Mouse (Mus musculus) large intestine, adult 2 months (tissue): ENCODE data around the gene Mc3r. TPM values are rescaled to one million over a fixed set of nuclear protein-coding genes. Genes with fewer than 3 reads are reported as not detected.

ENCODE experiments used
- DNase-seq: peaks from one replicate; pipeline ENCODE4 v3.0.0-alpha.2; 2012; ENCODE audit warnings: low read depth, low spot score
- WGBS: fragments of 180-500 bp; shearing (Covaris S2); methylation state at CpG from one replicate; pipeline ENCODE4 v1.1.7; 2018; 5-methylcytosine and 5-hydroxymethylcytosine counted together
- polyA plus RNA-seq: library from polyadenylated mRNA; depleted of rRNA; stranded (reverse); fragments of >200 nt; gene quantifications from 2 replicates; pipeline ENCODE4 v1.2.3, GENCODE M21; 2012; rRNA removed

The Mc3r gene
- polyA plus RNA-seq, 1 experiment = not detected

DNA sequence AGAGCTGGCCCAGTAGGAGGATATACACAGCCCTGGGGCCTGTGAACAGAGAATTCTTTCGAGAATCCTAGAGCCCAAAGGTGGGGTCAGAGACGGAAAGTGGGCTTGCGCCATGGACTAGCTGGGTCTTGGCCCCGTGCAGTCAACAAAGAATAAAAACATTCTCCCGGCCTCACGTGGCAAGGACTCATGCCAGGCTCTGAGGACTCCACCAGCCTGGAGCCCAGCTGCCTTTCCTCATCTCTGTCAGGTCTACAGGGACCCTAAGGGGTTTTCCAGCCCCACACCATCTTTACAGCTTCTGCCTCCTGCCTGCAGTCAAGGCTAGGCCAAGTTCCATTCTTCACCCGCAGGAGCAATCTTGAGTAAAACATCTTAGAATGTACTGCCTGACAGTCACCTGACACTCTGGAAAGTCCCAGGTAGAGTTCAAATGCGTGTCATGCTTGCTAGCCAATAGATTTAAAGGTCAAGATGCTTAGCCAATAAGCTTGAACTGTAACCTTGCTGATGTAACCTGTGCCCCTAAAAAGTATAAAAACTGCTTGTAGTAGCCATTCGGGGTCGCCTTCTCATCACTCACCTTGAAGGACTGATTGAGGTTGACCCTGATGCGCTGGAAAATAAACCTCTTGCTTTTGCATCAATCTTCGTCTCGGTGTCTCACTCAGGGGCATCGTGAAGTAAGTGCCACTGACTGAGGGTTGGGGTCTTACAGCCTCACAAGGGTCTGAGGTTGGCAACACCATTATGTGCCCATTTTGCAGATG, 43.6 kb downstream of the Mc3r start:
- DNase-seq = no peak
- WGBS = 77% methylated on average over 14 of the region's 14 CpGs

DNA sequence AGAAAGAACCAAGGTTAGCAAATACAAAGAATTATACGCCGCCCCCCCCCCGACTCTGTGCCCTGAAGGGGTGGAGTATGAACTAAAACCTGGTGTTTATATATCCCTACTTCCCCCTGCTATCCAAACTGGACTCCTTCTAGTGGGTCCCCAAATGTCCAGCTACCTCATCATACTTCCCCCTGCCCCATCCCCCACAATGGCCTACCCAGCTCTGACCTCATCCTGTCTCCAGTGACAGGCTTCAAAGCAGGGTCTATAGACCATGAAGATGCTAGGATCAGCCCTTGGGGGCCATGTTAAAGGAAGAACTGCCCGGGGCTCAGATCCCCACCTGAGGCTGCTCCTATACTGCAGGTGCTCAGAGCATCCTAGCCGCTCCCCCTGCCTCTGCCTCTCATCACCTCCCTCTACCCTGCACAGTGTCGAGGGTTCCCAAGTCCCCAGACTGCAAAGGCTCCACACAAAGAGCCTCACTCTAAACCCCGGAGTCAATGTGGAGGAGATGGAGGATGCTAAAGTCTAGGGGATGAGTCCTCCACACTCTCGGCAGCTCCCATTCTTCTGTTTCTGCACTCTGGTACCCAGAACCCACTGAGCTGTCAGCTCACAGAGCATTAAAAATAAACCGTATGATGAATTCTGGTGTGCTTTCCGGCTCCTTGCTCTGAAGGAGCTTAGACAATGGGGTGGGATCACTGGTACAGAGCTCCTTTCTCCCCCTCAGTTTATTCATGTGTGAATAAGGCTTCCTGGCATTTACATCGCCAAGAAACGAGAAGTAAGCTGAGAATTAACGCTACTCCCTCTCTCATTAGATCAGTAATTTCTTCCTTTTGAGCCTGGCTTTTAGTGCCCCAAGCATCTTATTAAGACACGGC, 44.5 kb downstream of the Mc3r start:
- 79% methylated on average over 14 of the region's 14 CpGs for WGBS
- no peak for DNase-seq

DNA sequence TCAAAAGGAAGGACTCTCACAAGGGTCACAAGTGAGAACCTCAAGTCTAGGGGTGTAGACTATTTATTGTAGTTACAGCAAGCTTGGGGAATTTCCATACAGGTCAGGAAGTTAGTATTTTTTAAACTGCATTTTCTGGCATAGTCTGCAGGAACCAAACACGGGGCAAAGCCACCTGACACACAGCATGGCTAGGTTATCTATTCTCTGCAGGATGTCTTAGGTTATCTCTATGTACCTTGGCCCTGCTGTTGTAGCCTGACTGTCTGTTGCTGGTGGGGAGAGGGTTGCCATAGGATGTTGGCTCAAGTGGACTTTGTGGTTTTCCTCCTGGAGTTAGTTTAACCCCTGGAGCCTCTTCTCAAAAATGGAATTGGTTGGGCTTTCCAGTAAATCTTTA, 49.8 kb downstream of the Mc3r start:
- 45% methylated on average over 1 of the region's 1 CpGs for WGBS
- no peak for DNase-seq

DNA sequence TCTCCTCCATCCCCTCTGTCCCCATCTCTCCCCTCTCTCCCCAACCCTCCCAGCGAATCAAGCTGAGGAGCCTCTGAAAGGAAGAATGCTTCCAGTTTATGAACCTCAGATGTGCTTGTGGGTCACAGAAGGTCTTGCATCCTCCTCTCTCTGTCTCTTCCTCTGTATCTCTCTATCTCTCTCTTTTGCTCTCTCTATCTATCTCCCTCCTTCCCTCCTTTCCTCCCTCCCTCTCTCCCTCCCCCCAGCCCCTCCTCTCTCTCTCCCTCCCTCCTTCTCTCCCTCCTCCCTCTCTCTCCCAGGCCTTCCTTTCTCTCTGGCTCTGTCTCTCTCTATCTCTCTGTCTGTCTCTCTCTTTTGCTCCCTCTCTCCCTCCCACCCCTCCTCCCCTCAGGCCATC, 50.2 kb downstream of the Mc3r start:
- 21% methylated on average over 1 of the region's 1 CpGs for WGBS
- DNase-seq = no peak

DNA sequence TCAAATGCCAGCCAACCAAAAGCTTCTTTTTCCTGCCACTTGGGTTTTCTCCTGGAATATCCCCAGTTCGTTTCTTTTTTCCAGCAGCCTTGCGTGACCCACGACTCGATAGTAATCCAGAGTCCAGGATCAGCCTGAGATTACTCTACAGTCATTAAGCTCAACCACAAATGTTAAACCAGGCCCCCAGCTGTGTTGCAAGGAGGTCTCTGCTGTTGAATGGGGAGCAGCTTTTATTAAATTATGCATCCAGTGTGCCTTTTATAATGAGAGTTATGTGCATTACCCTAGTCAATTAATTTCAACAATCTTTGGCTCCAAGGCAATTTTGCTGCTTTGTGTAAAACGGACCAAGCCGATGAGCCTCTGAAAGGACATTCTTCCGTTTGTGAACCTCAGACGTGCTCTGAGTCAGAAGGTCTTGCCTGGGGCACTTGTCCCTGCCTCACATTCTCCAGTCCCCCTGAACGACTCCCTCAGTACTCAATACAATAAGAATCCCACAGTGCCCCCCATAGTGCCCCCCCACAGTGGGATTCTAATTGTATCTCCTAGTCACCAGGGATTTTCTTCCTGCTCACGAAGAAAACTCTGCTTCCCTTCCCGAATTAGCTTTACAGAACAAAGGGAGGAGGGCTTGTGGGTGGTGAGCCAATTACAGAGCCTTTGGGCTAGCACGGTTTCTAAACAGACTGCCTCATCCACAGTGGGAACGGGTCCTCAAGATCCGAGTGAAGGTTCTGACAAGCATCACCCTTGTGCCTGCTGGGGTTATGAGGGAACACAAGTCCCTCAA, 51.0 kb downstream of the Mc3r start:
- no peak for DNase-seq
- WGBS = 25% methylated on average over 14 of the region's 14 CpGs

Other genes with a start within 250 kb of the Mc3r start
- gene Cbln4, start 205.0 kb upstream of the Mc3r start, polyA plus RNA-seq = 0.03 and 0.04 TPM in 2 replicates
- 11.2 and 15.1 TPM in 2 replicates for gene Fam210b, start 97.1 kb downstream of the Mc3r start, polyA plus RNA-seq
- gene Aurka, start 122.0 kb downstream of the Mc3r start, polyA plus RNA-seq = 24.9 and 29.3 TPM in 2 replicates
- 22.2 and 34.4 TPM in 2 replicates for gene Cstf1, start 122.2 kb downstream of the Mc3r start, polyA plus RNA-seq
- gene Cass4, start 145.3 kb downstream of the Mc3r start, polyA plus RNA-seq = 0.50 and 1.1 TPM in 2 replicates
- gene Rtf2, start 192.1 kb downstream of the Mc3r start, polyA plus RNA-seq = 44.6 and 44.8 TPM in 2 replicates
- gene Gcnt7, start 210.1 kb downstream of the Mc3r start, polyA plus RNA-seq = not detected in 2 replicates
- gene Fam209, start 224.0 kb downstream of the Mc3r start, polyA plus RNA-seq = 0.35 TPM in 1 of 2 replicates, not detected in the other